Mouse (Mus musculus): ENCODE results near the gene Rprd1b.

DNA sequence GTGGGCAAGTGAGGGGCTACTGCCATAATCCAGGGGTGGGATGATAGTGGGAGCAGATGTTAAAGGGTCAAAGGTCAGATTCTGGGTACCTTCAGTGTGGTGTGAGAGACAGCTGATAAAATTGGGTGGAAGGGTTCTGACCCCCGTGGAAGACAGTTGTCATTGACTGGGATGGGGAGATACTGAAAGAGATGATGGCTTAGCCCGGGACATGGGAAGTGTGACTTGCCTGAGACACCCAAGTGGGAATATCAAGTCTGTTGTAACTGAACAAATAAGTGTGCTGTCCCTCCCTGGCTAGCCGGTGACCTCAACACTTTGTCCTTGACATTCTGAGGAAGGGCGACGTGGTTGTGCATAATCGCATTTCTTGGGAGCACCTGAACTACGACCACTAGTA, 141.5 kb downstream of the Rprd1b start:
- TF ChIP-seq CTCF (IDR thresholded peaks at IDR 0.05; ENCODE audit: insufficient read depth, low read length) (no peak), POLR2A (IDR thresholded peaks at IDR 0.05; ENCODE audit: borderline replicate concordance, extremely low read depth, low read depth, low read length) (no peak)

Data from lung, adult 2 months (tissue).